Mouse (Mus musculus): ENCODE measurements around the gene Pgap2.
A peak's percentile ranks its signal among the peaks of the same experiment; 100 is the strongest.
"Not testable (repeated sequence)": the region's sequence is repeated elsewhere in the genome, so short reads cannot be mapped to it uniquely, and the experiment has no call there.

Gene Pgap2

GRCm38 (mm10) chr7:102242371-102242770 lies 32.4 kb downstream of the Pgap2 start:
- DNase-seq (ENCODE audit: low spot score) = no peak

GRCm38 (mm10) chr7:102242917-102243316 lies 32.9 kb downstream of the Pgap2 start:
- DNase-seq (ENCODE audit: low spot score) = no peak

- DNase-seq (ENCODE audit: low spot score) = no peak
Measured at GRCm38 (mm10) chr7:102243870-102244269, 33.9 kb downstream of the Pgap2 start.

GRCm38 (mm10) chr7:102244782-102245535 lies 35.0 kb downstream of the Pgap2 start:
- no peak for DNase-seq (ENCODE audit: low spot score)

- no peak for DNase-seq (ENCODE audit: low spot score)
Measured at GRCm38 (mm10) chr7:102245775-102246174, 35.8 kb downstream of the Pgap2 start.

GRCm38 (mm10) chr7:102246265-102246664 lies 36.3 kb downstream of the Pgap2 start:
- DNase-seq (ENCODE audit: low spot score) = peak; percentile 45

- DNase-seq (ENCODE audit: low spot score) = no peak
Measured at GRCm38 (mm10) chr7:102246956-102247797, 37.2 kb downstream of the Pgap2 start.

GRCm38 (mm10) chr7:102248691-102249404 lies 38.8 kb downstream of the Pgap2 start:
- DNase-seq (ENCODE audit: low spot score) = no peak

- peak; percentile 83 for DNase-seq (ENCODE audit: low spot score)
Measured at GRCm38 (mm10) chr7:102249531-102249895, 39.5 kb downstream of the Pgap2 start.

- peak; percentile 77 for DNase-seq (ENCODE audit: low spot score)
Measured at GRCm38 (mm10) chr7:102249896-102250630, 40.1 kb downstream of the Pgap2 start.

GRCm38 (mm10) chr7:102250631-102251214 lies 40.7 kb downstream of the Pgap2 start:
- DNase-seq (ENCODE audit: low spot score) = peak; percentile 86

- DNase-seq (ENCODE audit: low spot score) = no peak
Measured at GRCm38 (mm10) chr7:102253631-102254030, 43.6 kb downstream of the Pgap2 start.

- no peak for DNase-seq (ENCODE audit: low spot score)
Measured at GRCm38 (mm10) chr7:102255954-102256353, 45.9 kb downstream of the Pgap2 start, which contains the start of gene Rhog. Rhog (minus strand) TSS chr7:102256054.

GRCm38 (mm10) chr7:102256636-102257035 lies 46.6 kb downstream of the Pgap2 start:
- DNase-seq (ENCODE audit: low spot score) = no peak

- peak; percentile 50 for DNase-seq (ENCODE audit: low spot score)
Measured at GRCm38 (mm10) chr7:102258189-102258588, 48.2 kb downstream of the Pgap2 start.

GRCm38 (mm10) chr7:102258753-102259152 lies 48.7 kb downstream of the Pgap2 start:
- DNase-seq (ENCODE audit: low spot score) = no peak

GRCm38 (mm10) chr7:102259716-102260479 lies 49.9 kb downstream of the Pgap2 start:
- DNase-seq (ENCODE audit: low spot score) = no peak

GRCm38 (mm10) chr7:102260518-102260917 lies 50.5 kb downstream of the Pgap2 start:
- no peak for DNase-seq (ENCODE audit: low spot score)

GRCm38 (mm10) chr7:102263020-102263419 lies 53.0 kb downstream of the Pgap2 start:
- no peak for DNase-seq (ENCODE audit: low spot score)

- not testable (repeated sequence) for DNase-seq (ENCODE audit: low spot score)
Measured at GRCm38 (mm10) chr7:102266021-102266400, 56.0 kb downstream of the Pgap2 start.
